In the genomic region with DNA sequence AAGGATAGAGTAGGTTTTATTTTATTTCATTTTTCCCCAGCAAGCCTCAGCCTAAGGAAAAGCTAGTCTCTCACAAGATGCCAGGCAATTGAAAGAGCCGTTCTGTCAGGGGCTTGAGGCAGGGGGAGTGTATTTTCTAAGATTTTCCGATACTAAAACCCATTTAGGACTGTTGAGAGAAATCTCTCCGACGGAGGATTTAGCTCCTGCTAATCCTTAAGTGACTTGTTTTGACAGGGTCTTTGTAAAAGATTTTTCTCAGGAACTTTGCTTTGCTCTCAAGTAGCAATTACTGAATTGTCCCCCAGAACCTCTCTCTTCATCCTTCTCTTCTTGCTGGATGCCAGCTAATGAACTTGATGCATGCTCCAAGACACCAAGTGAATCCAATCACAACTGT, we compare ENCODE assay signal across 28 mouse cellular contexts.
A peak's percentile ranks its signal among the peaks of the same experiment; 100 is the strongest.
DNase-seq lines count a peak whose midpoint lies in the region; ATAC-seq lines count a peak whose summit lies in the region.
"Had no signal": no experiment of that assay in that cellular context is flagged by ENCODE, and none has a peak within 500 bp of the region (broad histone marks: within the 10 kb centered on the region; RNA-seq: fewer than 3 reads in every experiment).

No protein-coding gene starts in this region.

- H3K9ac ChIP-seq in hindbrain, embryonic 15.5 days = no peak overlapping the region
- no peak overlapping the region for H3K9ac ChIP-seq in hindbrain, embryonic 12.5 days
- no peak overlapping the region for H3K9ac ChIP-seq in embryonic facial prominence, embryonic 14.5 days (ENCODE audit: low read depth, low read length)
- peak overlapping the region; percentile 41 for H3K9ac ChIP-seq in forebrain, embryonic 14.5 days (ENCODE audit: low read length)
- H3K9ac ChIP-seq in midbrain, embryonic 14.5 days (replicated peaks; ENCODE audit: low read length) = no peak overlapping the region
- no peak overlapping the region for H3K9ac ChIP-seq in hindbrain, embryonic 13.5 days
- H3K9ac ChIP-seq: heart, embryonic 12.5 days; intestine, embryonic 15.5 days; limb, embryonic 15.5 days; liver, embryonic 13.5 days; stomach, embryonic 15.5 days had no signal

- H3K4me2 ChIP-seq in hindbrain, embryonic 15.5 days = no peak overlapping the region
- H3K4me2 ChIP-seq in hindbrain, embryonic 12.5 days (replicated peaks) = no peak overlapping the region
- no peak overlapping the region for H3K4me2 ChIP-seq in embryonic facial prominence, embryonic 14.5 days (ENCODE audit: low read depth, low read length)
- no peak overlapping the region for H3K4me2 ChIP-seq in forebrain, embryonic 14.5 days (ENCODE audit: low read length)
- H3K4me2 ChIP-seq in midbrain, embryonic 14.5 days (ENCODE audit: low read length) = no peak overlapping the region
- no peak overlapping the region for H3K4me2 ChIP-seq in hindbrain, embryonic 13.5 days
- H3K4me2 ChIP-seq: heart, embryonic 12.5 days; intestine, embryonic 15.5 days; limb, embryonic 15.5 days; liver, embryonic 13.5 days; stomach, embryonic 15.5 days had no signal

- H3K4me1 ChIP-seq in hindbrain, embryonic 15.5 days (replicated peaks) = peaks cover 3% of the 10 kb centered on the region; the same call in 1 of the 2 replicates
- peaks cover 4% of the 10 kb centered on the region; the same call in 1 of the 2 replicates for H3K4me1 ChIP-seq in hindbrain, embryonic 12.5 days
- peaks cover 16% of the 10 kb centered on the region for H3K4me1 ChIP-seq in embryonic facial prominence, embryonic 14.5 days (ENCODE audit: control insufficient read depth, insufficient read depth, low read length)
- peaks cover 14% of the 10 kb centered on the region for H3K4me1 ChIP-seq in forebrain, embryonic 14.5 days (ENCODE audit: control insufficient read depth, insufficient read depth, low read length)
- H3K4me1 ChIP-seq in midbrain, embryonic 14.5 days (ENCODE audit: control insufficient read depth, insufficient read depth, low read length) = peaks cover 6% of the 10 kb centered on the region; the same call in 1 of the 2 replicates
- H3K4me1 ChIP-seq in hindbrain, embryonic 13.5 days (replicated peaks) = peaks cover 6% of the 10 kb centered on the region
- H3K4me1 ChIP-seq: heart, embryonic 12.5 days; intestine, embryonic 15.5 days; liver, embryonic 13.5 days; stomach, embryonic 15.5 days had no signal

- 0 out of 2 replicates have a peak overlapping the region, but pooled peaks have one; percentile 10 for H3K27ac ChIP-seq in hindbrain, embryonic 15.5 days (replicated peaks)
- no peak overlapping the region for H3K27ac ChIP-seq in hindbrain, embryonic 12.5 days
- H3K27ac ChIP-seq in embryonic facial prominence, embryonic 14.5 days (replicated peaks; ENCODE audit: low read depth, low read length) = no peak overlapping the region
- 0 out of 2 replicates have a peak overlapping the region, but pooled peaks have one; percentile 28 for H3K27ac ChIP-seq in forebrain, embryonic 14.5 days (ENCODE audit: low read depth, low read length)
- H3K27ac ChIP-seq in midbrain, embryonic 14.5 days (replicated peaks; ENCODE audit: low read depth, low read length) = 0 out of 2 replicates have a peak overlapping the region, but pooled peaks have one; percentile 5
- no peak overlapping the region for H3K27ac ChIP-seq in hindbrain, embryonic 13.5 days
- H3K27ac ChIP-seq: hindbrain, postnatal 0 days; intestine, embryonic 15.5 days; limb, embryonic 10.5 days; limb, embryonic 15.5 days; liver, embryonic 13.5 days; macrophage; stomach, embryonic 15.5 days had no signal

- H3K36me3 ChIP-seq in hindbrain, embryonic 15.5 days = no peaks in the 10 kb centered on the region
- no peaks in the 10 kb centered on the region for H3K36me3 ChIP-seq in hindbrain, embryonic 12.5 days
- no peaks in the 10 kb centered on the region for H3K36me3 ChIP-seq in embryonic facial prominence, embryonic 14.5 days (ENCODE audit: control insufficient read depth, insufficient read depth, low read length)
- H3K36me3 ChIP-seq in forebrain, embryonic 14.5 days (ENCODE audit: control insufficient read depth, insufficient read depth, low read length) = no peaks in the 10 kb centered on the region
- no peaks in the 10 kb centered on the region for H3K36me3 ChIP-seq in midbrain, embryonic 14.5 days (ENCODE audit: control insufficient read depth, insufficient read depth, low read length)
- no peaks in the 10 kb centered on the region for H3K36me3 ChIP-seq in hindbrain, embryonic 13.5 days
- H3K36me3 ChIP-seq: heart, embryonic 12.5 days; intestine, embryonic 15.5 days; limb, embryonic 10.5 days; limb, embryonic 15.5 days; liver, embryonic 13.5 days; stomach, embryonic 15.5 days had no signal

- 64% methylated on average over 4 of the region's 4 CpGs for WGBS in hindbrain, embryonic 15.5 days
- 64% methylated on average over 4 of the region's 4 CpGs for WGBS in hindbrain, embryonic 12.5 days
- 33% methylated on average over 4 of the region's 4 CpGs for WGBS in embryonic facial prominence, embryonic 14.5 days
- WGBS in forebrain, embryonic 14.5 days = 4% methylated on average over 4 of the region's 4 CpGs
- WGBS in midbrain, embryonic 14.5 days = 17% methylated on average over 4 of the region's 4 CpGs
- 70% methylated on average over 4 of the region's 4 CpGs for WGBS in hindbrain, embryonic 13.5 days

- no peaks in the 10 kb centered on the region for H3K9me3 ChIP-seq in hindbrain, embryonic 15.5 days
- no peaks in the 10 kb centered on the region for H3K9me3 ChIP-seq in hindbrain, embryonic 12.5 days (replicated peaks)
- no peaks in the 10 kb centered on the region for H3K9me3 ChIP-seq in embryonic facial prominence, embryonic 14.5 days (ENCODE audit: control insufficient read depth, low read length)
- H3K9me3 ChIP-seq in forebrain, embryonic 14.5 days (replicated peaks; ENCODE audit: control insufficient read depth, low read length) = no peaks in the 10 kb centered on the region
- no peaks in the 10 kb centered on the region for H3K9me3 ChIP-seq in midbrain, embryonic 14.5 days (ENCODE audit: control insufficient read depth, low read length)
- no peaks in the 10 kb centered on the region for H3K9me3 ChIP-seq in hindbrain, embryonic 13.5 days
- H3K9me3 ChIP-seq: heart, embryonic 12.5 days; intestine, embryonic 15.5 days; limb, embryonic 10.5 days; limb, embryonic 15.5 days; liver, embryonic 13.5 days; stomach, embryonic 15.5 days had no signal

- no peak for ATAC-seq in hindbrain, embryonic 15.5 days (ENCODE audit: low FRiP score, low read depth)
- no peak for ATAC-seq in hindbrain, embryonic 12.5 days (ENCODE audit: low FRiP score)
- ATAC-seq in embryonic facial prominence, embryonic 14.5 days (ENCODE audit: low read depth) = no peak
- no peak for ATAC-seq in forebrain, embryonic 14.5 days
- no peak for ATAC-seq in midbrain, embryonic 14.5 days (ENCODE audit: low FRiP score, low TSS enrichment)
- ATAC-seq in hindbrain, embryonic 13.5 days (ENCODE audit: low FRiP score) = no peak
- ATAC-seq: hindbrain, postnatal 0 days; intestine, embryonic 15.5 days had no signal

- H3K27me3 ChIP-seq in hindbrain, embryonic 15.5 days = no peaks in the 10 kb centered on the region
- no peaks in the 10 kb centered on the region for H3K27me3 ChIP-seq in hindbrain, embryonic 12.5 days
- H3K27me3 ChIP-seq in embryonic facial prominence, embryonic 14.5 days (replicated peaks; ENCODE audit: control insufficient read depth, insufficient read depth, low read length) = no peaks in the 10 kb centered on the region
- no peaks in the 10 kb centered on the region for H3K27me3 ChIP-seq in forebrain, embryonic 14.5 days (replicated peaks; ENCODE audit: control insufficient read depth, insufficient read depth, low read length)
- H3K27me3 ChIP-seq in midbrain, embryonic 14.5 days (ENCODE audit: control insufficient read depth, insufficient read depth, low read length) = no peaks in the 10 kb centered on the region
- 0 out of 2 replicates have a peak, but pooled peaks cover 3% of the 10 kb centered on the region for H3K27me3 ChIP-seq in hindbrain, embryonic 13.5 days
- H3K27me3 ChIP-seq: heart, embryonic 12.5 days; intestine, embryonic 15.5 days; limb, embryonic 15.5 days; liver, embryonic 13.5 days; stomach, embryonic 15.5 days had no signal

- peak; percentile 17 for DNase-seq in embryonic facial prominence, embryonic 14.5 days (ENCODE audit: low spot score)
- DNase-seq in forebrain, embryonic 14.5 days (ENCODE audit: low spot score) = peak; percentile 46
- peak; percentile 47 for DNase-seq in midbrain, embryonic 14.5 days
- DNase-seq in lung, adult 18-20 months = no peak
- DNase-seq in spleen, adult 18-20 months = no peak
- DNase-seq: adrenal gland, postnatal 25 days; B cell, adult 2 months; cerebellum, adult 18-20 months; cerebellum, postnatal 10 days; gastrocnemius, postnatal 25 days; heart, adult 18-20 months; kidney, adult 2 months; kidney, postnatal 4 days; layer of hippocampus, postnatal 36 days; liver, embryonic 13.5 days; lung, adult 2 months; lung, postnatal 10 days; thymus, postnatal 14 days had no signal

- no peak overlapping the region for H3K4me3 ChIP-seq in hindbrain, embryonic 15.5 days
- H3K4me3 ChIP-seq in hindbrain, embryonic 12.5 days = no peak overlapping the region
- no peak overlapping the region for H3K4me3 ChIP-seq in embryonic facial prominence, embryonic 14.5 days (ENCODE audit: low read depth, low read length)
- H3K4me3 ChIP-seq in forebrain, embryonic 14.5 days (ENCODE audit: low read depth, low read length) = no peak overlapping the region
- H3K4me3 ChIP-seq in midbrain, embryonic 14.5 days (replicated peaks; ENCODE audit: low read depth, low read length) = no peak overlapping the region
- H3K4me3 ChIP-seq in hindbrain, embryonic 13.5 days = no peak overlapping the region
- H3K4me3 ChIP-seq: heart, embryonic 12.5 days; intestine, embryonic 15.5 days; limb, embryonic 10.5 days; limb, embryonic 15.5 days; liver, embryonic 13.5 days; stomach, embryonic 15.5 days had no signal

Comparison
In these comparisons a context has a peak if more than half of its experiments do, and no peak if none do; other contexts are left out.
1. H3K27ac ChIP-seq: peak in hindbrain, embryonic 15.5 days (single experiment), forebrain, embryonic 14.5 days (single experiment) and midbrain, embryonic 14.5 days (single experiment); none in hindbrain, embryonic 12.5 days (single experiment), embryonic facial prominence, embryonic 14.5 days (single experiment) and hindbrain, embryonic 13.5 days (single experiment).
2. DNase-seq: peak in embryonic facial prominence, embryonic 14.5 days (single experiment), forebrain, embryonic 14.5 days (single experiment) and midbrain, embryonic 14.5 days (single experiment); none in lung, adult 18-20 months (0 of 2) and spleen, adult 18-20 months (0 of 2).